Mouse (Mus musculus): Measurements from ENCODE around the gene Rln1.

The Rln1 gene

DNA sequence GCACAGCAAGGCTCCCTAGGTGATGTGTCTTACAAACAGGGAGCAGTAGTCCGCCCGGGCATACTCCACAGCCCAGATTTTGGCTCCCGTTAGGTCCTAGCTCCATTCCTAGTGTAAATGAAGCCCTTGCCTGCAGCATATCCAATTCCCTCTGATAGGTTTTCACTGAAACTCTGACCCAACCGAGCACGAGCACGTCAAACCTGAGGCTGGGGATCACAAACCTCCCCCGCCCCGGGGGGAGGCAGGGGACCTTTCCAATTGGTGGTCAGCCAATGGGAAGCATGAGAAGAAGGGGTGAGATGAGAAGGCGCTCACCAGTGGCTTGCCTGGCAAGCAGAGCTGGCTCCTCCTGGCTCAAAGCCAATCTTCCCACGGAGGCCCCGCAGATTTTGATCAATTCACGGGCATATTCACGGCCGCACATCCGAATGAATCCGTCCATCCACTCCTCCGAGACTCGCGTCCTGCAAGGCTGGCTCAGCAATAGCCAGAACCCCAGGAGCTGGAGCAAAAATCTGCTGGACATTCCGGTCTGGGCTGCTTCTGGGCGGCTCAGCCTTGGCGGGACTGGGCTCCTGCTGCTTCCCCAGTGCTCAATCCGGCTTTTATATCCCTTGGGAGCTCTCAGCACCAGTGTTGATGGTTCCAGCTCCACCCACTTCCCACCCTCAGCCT is at the start of gene Rln1:
TSS of gene Rln1 (minus strand) at position 603 of the 678 bp plus-strand sequence.
- DNase-seq: no peak

DNA sequence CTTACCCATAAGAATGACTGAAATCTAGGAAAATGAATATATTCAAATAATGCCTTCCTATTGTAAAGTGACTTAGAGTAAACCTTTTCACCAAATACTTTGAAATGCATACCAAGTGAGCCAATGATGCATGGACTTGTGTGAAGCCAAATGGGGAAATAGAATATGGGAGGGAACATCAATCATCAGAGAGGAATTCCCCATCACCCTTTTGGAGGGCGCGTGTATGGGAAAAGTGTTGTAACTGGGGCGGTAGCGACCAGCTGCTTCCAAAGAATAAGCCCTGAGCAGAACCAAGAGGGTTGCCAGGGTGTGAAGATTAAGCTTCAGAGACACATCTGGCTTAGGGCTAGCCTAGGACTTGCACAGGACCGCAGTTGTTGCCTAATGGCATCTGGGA is 48.9 kb upstream of the Rln1 start:
- DNase-seq: no peak

DNA sequence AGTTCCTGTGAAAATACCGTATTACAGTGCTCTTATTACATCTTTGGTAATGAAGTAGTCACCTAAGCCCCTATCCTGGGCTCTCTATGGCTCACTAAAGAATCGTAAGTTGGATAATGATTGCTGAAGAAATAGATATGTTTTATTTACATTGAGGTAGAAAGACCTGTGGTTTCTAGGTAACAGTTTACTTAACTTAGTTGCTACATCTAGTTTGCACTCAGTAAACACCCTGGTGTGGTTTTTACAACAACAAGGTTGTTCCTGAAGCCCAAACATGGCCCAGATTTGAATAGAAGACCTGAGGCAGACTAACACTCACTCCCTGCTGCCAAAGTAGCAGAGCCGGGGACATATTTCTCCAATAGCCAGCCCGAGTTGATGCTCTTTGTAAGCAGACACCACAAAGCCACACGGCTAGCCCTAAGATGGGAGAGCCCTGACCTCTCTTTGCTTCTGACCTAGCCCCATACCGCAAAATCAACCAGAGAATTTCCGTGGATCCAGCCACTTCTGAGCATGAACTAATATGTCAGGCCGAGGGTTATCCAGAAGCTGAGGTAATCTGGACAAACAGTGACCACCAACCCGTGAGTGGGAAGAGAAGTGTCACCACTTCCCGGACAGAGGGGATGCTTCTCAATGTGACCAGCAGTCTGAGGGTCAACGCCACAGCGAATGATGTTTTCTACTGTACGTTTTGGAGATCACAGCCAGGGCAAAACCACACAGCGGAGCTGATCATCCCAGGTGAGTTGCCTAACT is 45.6 kb upstream of the Rln1 start:
- no peak for DNase-seq

DNA sequence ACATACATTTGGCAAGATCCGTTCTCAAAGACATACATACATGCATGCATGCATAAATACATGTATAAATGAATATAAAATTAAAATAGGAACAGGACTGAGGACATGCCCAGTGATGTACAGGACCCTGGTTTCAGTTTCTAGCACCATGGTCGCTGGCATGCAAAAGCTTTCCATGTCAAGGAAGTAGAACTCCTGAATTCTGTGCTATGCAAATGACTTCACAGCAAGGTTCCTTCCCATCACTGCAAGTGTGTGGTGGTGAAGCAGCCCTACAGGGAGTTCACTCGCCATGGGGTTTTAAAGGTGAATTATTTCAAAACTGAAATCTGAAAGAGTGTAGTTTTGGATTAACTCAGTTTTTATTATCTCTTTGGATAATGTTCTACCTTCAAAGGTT is 41.9 kb upstream of the Rln1 start:
- DNase-seq: no peak

DNA sequence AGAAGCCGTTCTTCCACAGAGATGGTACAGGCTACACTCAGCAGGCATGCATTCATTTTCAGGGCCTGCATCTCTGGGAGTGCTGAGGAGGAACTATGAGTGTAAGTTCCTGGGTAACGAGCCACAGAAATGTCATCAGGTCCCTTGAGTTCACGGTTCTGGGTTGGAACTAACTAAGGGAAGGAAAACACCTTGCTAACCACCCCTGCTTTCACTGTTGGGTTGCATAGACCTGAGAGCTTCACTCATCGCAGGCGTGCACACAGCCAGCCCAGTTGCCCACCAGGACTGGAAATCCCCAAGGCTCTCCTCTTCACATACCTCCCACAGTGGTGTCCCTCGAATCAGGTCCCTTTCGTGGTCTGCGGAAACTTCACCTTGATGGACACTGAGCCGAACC is 40.5 kb upstream of the Rln1 start:
- DNase-seq: no peak

DNA sequence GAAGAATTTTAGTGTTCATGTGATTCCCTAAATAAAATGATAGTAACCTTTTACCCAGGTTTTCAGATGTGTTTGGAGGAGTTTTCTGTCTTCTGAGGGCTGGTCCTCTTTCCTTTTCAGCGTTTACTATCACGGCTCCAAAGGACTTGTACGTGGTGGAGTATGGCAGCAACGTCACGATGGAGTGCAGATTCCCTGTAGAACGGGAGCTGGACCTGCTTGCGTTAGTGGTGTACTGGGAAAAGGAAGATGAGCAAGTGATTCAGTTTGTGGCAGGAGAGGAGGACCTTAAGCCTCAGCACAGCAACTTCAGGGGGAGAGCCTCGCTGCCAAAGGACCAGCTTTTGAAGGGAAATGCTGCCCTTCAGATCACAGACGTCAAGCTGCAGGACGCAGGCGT is 39.0 kb upstream of the Rln1 start:
- DNase-seq: no peak

DNA sequence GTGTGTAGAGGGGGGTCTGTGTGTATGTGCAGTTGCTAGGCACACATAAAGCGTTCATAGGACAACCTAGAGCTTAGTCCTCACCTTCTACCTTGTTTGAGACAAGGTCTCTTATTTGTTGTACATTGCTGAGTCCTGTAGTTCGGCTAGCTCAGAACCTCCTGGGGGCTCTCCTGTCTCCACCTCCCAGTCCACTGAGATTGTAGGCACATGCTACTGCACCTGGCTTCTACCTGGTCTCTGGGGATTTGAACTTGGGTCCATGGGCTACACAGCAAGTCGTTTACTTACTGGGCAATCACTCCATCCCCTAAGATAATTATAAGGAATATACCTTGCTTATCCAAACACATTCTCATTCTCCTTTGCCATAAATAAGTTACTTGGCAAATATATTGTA is 38.2 kb upstream of the Rln1 start:
- DNase-seq: no peak

DNA sequence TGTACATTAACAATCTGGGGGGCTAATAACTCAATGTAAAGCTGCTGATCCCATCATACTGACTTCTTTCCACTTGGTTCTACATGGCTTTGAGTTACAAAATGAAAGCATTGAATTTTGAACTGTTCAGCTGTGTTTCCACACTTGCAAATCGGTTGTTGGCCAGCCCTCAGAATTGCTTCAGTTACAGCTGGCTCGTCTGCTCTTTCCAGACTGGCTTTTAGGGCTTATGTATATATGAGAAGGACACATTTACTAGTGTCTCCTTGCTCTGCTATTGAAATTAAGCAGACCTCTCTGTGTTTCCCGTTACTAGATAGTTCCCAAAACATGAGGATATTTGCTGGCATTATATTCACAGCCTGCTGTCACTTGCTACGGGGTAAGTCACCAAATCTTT is 37.7 kb upstream of the Rln1 start:
- DNase-seq: no peak

DNA sequence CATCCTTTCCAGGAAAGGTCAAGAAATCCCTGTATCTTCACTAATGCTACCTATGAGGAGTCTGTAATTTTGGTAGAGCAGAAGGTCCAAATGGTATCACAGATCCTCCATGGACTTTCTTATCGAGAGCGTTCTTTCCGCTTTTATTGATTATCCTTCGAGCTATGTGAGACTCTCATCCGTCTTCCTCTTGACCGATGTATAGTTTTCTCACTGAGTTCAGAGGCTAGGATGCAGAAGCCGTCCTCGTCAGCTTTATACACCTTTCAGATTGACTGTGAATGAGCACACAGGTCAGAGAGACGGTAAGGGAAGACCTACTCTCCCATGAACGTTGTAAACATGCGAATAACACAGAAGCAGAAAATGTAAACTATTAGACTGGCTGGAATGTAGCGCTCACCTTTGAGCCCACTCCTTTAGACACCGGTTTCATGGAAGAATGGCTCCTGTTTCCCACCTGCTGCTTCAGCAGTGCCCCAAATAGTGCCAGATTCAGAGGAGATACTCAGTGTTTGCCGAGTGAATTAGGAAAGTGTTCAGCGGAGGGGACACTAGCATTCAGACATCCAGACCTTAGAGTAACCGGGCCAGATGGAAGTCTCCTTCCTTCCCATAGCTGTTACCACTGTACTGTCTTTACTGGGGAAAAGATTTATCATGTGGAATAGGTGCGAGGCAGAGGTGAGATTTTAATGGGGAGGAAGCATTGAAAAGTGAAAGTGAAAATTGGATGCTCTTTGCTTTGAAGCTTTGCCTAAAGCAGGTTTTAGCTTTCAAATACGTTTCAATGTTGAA is 37.0 kb upstream of the Rln1 start:
- no peak for DNase-seq

DNA sequence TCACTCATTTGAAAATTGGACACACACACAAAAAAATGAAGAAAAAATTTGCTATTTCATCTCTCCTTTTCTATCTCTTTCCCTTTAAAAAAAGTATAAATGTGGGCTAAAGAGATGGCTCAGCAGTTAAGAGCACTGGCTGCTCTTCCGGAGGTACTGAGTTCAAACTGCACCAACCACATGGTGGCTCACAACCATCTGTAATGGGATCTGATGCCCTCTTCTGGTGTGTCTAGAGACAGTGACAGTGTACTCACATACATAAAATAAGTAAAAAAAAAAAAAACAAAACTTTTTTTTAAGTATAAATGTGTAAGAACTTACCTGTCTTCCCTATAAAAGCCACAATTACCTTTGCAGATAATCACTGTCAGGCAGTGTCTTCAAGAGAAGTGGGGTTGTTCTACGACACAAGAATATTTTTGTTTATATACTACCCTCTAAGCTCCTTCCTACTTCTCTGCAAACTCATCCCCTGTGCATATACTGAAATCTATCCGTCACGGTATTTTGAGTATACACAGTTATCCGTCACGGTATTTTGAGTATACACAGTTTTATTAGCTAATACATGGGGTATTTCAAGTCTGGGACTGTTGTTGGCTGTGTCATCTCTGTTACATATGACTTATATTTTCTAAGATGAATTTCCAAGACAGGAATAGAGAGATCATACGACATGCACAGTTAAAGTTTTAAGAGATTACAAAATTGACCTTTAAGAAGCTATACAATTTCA is 36.2 kb upstream of the Rln1 start:
- no peak for DNase-seq

DNA sequence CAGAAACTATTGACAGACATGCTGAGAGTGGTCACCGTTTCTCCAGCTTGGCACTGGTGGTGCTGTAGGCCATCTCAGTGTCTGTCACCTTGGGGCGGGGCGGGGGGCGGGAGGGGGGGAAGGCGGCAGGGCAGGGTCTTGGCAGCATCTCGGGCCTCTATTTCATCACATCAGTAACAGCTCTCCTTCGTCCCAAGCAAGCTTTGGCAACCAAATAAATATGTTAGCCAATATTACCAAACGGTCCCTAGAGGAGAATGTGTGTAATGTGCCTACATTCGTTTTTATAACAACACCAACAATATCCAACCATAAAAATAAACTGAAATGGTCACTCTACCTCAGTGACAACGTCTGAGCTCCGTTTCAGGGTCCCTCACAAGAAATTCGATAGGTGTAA is 35.6 kb upstream of the Rln1 start:
- no peak for DNase-seq

DNA sequence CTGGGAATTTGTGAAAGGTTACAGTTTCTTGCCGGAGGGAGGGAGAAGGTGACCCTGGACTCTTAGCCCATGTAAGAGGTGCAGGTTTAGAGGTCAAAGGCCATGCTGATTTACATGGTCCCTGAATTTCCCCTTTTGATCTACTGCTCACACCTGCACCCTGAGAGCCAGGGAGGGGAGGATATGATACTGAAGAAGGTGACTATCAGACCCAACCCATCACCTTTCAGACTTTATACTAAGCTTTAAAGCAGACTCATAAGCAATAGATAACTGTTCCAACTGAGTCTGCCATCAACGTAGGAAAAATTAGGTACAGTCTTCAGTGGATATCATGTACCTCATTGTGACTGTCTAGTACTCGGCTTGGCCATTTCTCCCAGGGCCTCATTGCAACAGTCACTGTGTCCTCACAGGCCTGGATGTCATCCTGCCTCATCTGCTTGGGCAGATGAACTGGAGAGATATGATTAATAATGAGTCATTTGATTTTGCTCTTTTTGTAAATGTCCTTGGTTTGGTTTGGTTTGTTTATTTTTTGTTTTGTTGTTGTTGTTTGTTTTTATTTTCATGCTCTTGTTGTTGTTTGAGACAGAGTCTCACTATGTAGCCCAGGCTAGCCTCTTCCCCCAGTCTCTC is 34.3 kb upstream of the Rln1 start:
- DNase-seq: no peak

DNA sequence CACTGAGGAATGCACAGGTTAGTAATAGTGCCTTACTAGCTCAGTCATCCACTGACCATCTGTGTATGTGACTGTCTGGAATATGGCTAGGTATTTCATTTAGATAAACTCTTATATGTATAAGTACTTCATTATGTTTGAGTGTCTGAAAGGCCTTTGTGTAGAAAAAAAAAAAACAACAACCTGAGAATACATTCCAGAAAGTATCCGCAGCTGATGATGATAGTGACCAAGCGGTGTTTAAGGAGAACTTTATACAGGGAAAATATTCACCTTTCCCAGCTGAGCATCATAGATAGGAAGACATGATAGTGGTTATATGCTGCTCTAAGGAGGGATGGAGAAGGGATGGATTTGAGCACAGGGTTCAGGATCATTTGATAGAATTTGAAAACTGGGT is 33.6 kb upstream of the Rln1 start:
- DNase-seq: no peak

DNA sequence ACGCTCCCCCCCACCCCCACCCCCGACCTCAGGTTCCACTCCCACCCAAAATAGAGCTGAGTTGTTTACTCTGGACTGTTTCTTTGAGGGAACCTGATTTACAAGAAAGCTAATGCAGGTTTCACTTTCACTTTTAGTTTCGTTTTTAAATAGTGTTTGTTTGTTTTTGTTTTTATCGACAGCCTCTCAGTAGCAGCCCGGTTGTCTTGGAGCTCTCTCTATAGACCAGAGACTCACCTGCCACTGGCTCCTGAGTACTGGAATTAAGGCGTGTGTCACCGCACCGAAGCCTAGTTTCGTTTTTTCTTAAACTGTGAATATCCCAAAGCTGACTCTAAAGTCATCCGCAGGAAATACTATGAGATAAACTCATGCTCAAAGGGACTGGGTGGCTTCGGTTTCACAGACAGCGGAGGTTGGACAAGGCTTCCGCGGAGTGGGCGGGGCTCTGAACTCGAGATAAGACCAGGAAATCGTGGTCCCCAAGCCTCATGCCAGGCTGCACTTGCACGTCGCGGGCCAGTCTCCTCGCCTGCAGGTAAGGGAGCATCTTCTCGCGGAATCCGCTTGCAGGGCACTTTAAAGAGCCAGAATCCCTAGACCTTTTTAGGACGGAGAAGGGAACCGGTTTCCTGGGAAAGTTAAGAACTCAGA is 32.6 kb upstream of the Rln1 start, which contains the start of the genes Plgrkt and Cd274:
TSS of gene Plgrkt (minus strand) at position 422 of the 654 bp plus-strand sequence.
TSS of gene Cd274 (plus strand) at position 487 of the 654 bp plus-strand sequence.
- DNase-seq: peak; percentile 94

DNA sequence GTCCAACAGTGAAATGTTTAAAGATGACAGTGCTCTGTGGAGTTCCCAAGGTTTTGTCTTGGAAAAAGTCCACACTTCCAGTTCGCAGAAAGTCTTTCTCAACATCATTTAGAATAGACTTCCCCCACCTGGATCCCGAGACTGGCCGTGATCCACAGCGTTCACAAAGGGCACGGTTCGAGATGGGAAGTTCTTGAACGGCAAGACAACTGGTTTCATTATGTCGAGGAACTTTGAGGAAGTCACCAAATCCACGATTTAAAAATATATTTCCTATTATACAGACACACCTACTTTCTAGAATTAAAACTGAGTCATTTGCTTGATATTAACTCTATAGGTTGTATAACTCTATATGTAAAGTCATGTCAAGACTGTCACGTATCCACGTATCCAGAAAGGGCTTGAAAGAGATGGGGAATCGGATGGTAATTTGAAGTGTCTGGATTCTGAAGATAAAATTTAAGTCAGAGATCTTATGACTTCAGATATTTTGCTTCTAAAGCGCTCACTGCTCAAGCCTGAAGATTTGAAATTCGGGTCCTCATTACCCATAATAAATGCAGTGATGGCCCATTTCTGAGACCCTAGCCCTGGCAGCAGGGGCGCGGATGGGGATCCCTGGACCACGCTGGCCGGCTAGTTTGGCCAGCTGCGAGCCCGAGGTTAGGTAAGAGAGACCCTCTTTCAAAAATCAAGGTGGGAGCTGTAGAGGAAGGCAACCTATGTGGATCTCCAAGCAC is 31.9 kb upstream of the Rln1 start:
- no peak for DNase-seq

DNA sequence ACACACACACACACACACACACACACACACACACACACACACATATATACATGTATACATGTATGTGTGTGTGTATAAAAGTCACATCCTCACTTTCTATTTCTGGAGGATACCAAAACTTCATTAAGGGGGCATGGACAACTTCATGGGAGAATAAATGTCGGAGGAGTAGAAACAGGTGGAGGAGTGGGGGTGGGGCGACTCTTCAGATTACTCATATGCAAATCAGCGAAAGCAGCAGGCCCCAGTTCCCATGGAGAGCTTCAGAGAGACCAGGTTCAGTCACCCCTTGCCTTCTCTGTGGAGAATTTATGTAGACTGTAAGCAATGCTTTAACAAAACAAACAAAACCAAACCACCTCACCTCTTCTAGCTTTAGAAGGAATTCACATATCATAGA is 30.6 kb upstream of the Rln1 start:
- DNase-seq: no peak

DNA sequence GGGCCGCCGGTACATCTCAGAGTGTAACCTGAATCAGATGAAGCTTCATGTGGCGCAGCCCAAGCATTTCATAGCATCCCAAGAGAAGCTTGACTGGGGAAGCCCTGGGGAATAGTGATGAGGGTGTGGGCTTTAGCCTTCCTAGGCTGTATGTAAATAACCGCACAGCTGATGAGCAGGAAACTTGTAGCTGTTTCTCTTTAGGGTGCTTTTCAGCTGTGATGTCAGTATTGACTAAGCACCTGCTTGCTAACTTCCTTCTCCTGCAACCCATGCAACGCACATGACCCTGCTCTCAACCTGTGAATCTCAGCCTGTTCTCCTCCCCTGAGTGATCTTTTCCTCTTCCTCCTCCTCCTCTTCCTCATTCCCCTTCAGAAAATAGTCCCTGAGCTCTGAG is 29.6 kb upstream of the Rln1 start:
- DNase-seq: no peak

DNA sequence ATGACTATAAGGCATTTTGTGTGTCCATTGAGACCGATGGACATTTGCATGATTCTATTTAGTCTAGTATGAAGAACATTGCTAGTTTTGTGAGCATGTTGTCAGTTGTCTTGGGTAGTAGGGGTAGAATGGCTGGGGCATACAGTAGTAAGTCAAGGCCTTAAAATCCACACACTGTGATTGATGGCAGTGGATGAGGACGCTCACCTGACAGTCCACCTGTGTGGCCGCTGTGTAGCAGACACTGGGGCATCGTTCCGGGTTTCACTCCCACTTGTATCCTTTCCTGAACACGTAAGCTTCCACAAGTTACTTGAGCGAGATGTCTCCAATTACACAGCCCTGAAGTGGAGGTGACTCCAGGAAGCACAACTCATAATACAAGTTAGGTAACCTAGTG is 29.1 kb upstream of the Rln1 start:
- no peak for DNase-seq

DNA sequence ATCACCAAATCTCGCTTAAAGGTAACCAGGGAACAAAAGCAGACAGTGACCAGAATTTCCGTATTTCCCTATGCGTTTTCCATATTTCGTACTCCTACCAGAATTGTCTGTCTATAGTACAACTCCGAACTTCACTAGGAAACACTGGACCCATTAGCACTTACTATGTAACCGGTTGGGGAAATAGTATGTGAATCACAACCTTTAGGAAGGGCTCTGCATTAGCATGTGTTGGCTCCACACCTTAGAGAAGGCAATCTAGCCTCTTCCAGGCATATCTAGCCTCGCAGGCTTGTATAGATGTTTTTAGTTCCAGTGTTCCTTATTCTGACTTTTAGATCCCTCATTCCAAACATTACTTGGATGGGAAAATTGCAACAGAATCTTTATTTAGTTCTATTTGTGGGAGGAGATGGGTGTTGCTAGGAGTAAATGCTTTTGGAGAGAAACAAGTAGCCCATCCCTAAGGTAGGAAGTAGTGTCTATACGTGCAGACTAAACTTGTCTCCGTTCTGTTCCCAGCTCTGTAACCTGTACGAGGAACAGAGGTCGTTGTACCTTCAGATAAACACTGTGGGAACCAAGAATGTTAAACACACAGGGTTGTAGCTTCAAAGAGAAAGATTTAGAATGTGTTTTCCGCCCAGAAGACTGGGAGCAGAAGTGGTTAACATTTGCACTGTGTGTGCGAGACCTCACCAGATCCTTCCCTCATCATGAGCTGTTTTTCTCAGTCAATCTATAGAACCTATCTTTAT is 27.9 kb upstream of the Rln1 start:
- no peak for DNase-seq

DNA sequence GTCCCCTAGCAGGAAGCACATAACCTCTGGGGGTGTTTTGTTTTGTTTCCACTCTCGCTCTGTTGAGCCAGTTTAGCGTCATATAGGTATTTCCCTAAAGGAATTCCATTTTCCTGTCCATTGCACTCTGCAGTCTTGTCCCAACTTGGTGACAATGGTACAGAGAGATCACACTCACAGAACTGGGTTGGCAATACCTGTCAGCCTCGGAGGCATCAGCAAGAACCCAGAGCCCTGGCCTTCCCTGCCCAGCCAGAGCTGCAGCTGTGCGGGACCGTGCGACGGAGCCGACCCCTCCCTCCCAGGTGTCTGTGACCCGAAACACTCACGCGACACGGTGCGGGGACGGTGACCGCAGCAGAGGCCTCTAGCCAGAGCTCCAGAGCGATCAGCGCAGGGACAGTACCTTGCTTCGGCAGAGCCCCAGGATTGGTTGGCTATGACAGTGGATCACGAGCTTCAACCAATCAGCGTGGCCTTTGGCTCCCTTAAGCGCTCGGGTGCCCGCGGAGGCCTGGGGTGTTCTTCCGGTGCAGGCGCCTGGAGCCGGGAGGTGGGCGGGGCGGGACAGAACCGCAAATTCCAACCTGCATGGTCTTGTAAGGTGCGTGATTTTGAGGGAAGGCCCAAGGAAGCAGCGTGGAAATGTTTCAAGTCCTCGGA is 27.1 kb upstream of the Rln1 start:
- DNase-seq: peak; percentile 94
